Mouse (Mus musculus) hindbrain, embryonic 11.5 days (tissue): ENCODE results near the gene Zfp523. TPM values are rescaled to one million over a fixed set of nuclear protein-coding genes. Genes with fewer than 3 reads are reported as not detected.

Experiments used
- ATAC-seq: fragments of 200-750 bp; cut with Nextera tagmentation; 2 replicates; pipeline ENCODE4 v1.8.0; 2017; ENCODE audit warnings: mild to moderate bottlenecking, moderate TSS enrichment, moderate library complexity; ENCODE audit not compliant: low FRiP score
- DNase-seq: peaks from one replicate; pipeline ENCODE4 v3.0.0-alpha.2; 2015; ENCODE audit warnings: low spot score
- H3K27ac ChIP-seq: fragments of 300-500 bp; sonication (generic); 2 replicates; pipeline ENCODE4 v1.5.1; 2014; ENCODE audit warnings: mild to moderate bottlenecking, low read depth, low read length
- H3K27me3 ChIP-seq: fragments of 300-500 bp; sonication (generic); 2 replicates; pipeline ENCODE4 v1.6.1; 2014; ENCODE audit warnings: mild to moderate bottlenecking, low read length, moderate library complexity, mixed read lengths; ENCODE audit not compliant: control insufficient read depth, insufficient read depth
- H3K36me3 ChIP-seq: fragments of 300-500 bp; sonication (generic); 2 replicates; pipeline ENCODE4 v1.6.1; 2014; ENCODE audit warnings: mild to moderate bottlenecking, low read length, moderate library complexity, mixed read lengths; ENCODE audit not compliant: control insufficient read depth, insufficient read depth
- H3K4me1 ChIP-seq: fragments of 300-500 bp; sonication (generic); replicated peaks from 2 replicates; pipeline ENCODE4 v1.6.1; 2014; ENCODE audit warnings: low read length, mixed read lengths; ENCODE audit not compliant: control insufficient read depth, insufficient read depth
- H3K4me2 ChIP-seq: fragments of 300-500 bp; sonication (generic); replicated peaks from 2 replicates; pipeline ENCODE4 v1.6.1; 2014; ENCODE audit warnings: mild to moderate bottlenecking, low read depth, low read length
- H3K4me3 ChIP-seq: fragments of 300-500 bp; sonication (generic); 2 replicates; pipeline ENCODE4 v1.5.1; 2014; ENCODE audit warnings: low read depth, low read length
- H3K9ac ChIP-seq: fragments of 300-500 bp; sonication (generic); 2 replicates; pipeline ENCODE4 v1.6.1; 2014; ENCODE audit warnings: low read depth, low read length
- H3K9me3 ChIP-seq: fragments of 300-500 bp; sonication (generic); 2 replicates; pipeline ENCODE4 v1.6.1; 2016; ENCODE audit warnings: low read length; ENCODE audit not compliant: control insufficient read depth
- WGBS: fragments of 180-500 bp; shearing (Covaris S2); extraction: QIAGEN DNeasy Blood & Tissue Kit; methylation state at CpG from one replicate; pipeline ENCODE4 v1.1.7; 2014; 5-methylcytosine and 5-hydroxymethylcytosine counted together
- polyA plus RNA-seq: library from polyadenylated mRNA; unstranded; fragments of >200 nt; fragmentation: Nextera tagmentation; extraction: Ambion mirVana; gene quantifications from 2 replicates; pipeline ENCODE4 v1.2.1, GENCODE M21; 2014

Gene Zfp523
- polyA plus RNA-seq, 1 experiment from 2014 or later = 29.5 TPM

- no peak overlapping the region for H3K4me2 ChIP-seq
- H3K27me3 ChIP-seq = no peaks in the 10 kb centered on the region
- WGBS = 71% methylated on average over 8 of the region's 8 CpGs
- DNase-seq (no peak), ATAC-seq (no peak)
- peaks cover 17% of the 10 kb centered on the region for H3K4me1 ChIP-seq
- H3K36me3 ChIP-seq = no peaks in the 10 kb centered on the region
- H3K9ac ChIP-seq = no peak overlapping the region
- no peaks in the 10 kb centered on the region for H3K9me3 ChIP-seq
- H3K4me3 ChIP-seq = no peak overlapping the region
- H3K27ac ChIP-seq = no peak overlapping the region
These were observed 27.2 kb upstream of the Zfp523 start for GRCm38 (mm10) chr17:28149734-28150133.

- Histone ChIP-seq H3K36me3 (no peaks in the 10 kb centered on the region), H3K9ac (no peak overlapping the region), H3K4me1 (peaks cover 11% of the 10 kb centered on the region), H3K4me3 (no peak overlapping the region), H3K9me3 (no peaks in the 10 kb centered on the region), H3K27me3 (no peaks in the 10 kb centered on the region), H3K27ac (no peak overlapping the region), H3K4me2 (no peak overlapping the region)
- no peak for DNase-seq
- 75% methylated on average over 12 of the region's 12 CpGs for WGBS
- no peak for ATAC-seq
These were observed 26.5 kb upstream of the Zfp523 start for GRCm38 (mm10) chr17:28150456-28150855.

GRCm38 (mm10) chr17:28153095-28153494 lies 23.8 kb upstream of the Zfp523 start:
- no peaks in the 10 kb centered on the region for H3K27me3 ChIP-seq
- no peak for ATAC-seq
- no peaks in the 10 kb centered on the region for H3K9me3 ChIP-seq
- H3K4me2 ChIP-seq = no peak overlapping the region
- H3K4me3 ChIP-seq = no peak overlapping the region
- no peak overlapping the region for H3K27ac ChIP-seq
- no peaks in the 10 kb centered on the region for H3K36me3 ChIP-seq
- DNase-seq = no peak
- no peak overlapping the region for H3K9ac ChIP-seq
- H3K4me1 ChIP-seq = 0 out of 2 replicates have a peak, but pooled peaks cover 2% of the 10 kb centered on the region
- WGBS = 85% methylated on average over 6 of the region's 6 CpGs

- H3K9me3 ChIP-seq = no peaks in the 10 kb centered on the region
- H3K27me3 ChIP-seq = no peaks in the 10 kb centered on the region; the same call in 1 of the 2 replicates
- 86% methylated on average over 8 of the region's 8 CpGs for WGBS
- ATAC-seq (no peak), DNase-seq (no peak)
- H3K4me2 ChIP-seq = no peak overlapping the region
- no peak overlapping the region for H3K9ac ChIP-seq
- H3K36me3 ChIP-seq = no peaks in the 10 kb centered on the region
- H3K4me1 ChIP-seq = no peaks in the 10 kb centered on the region
- H3K4me3 ChIP-seq = no peak overlapping the region
- H3K27ac ChIP-seq = no peak overlapping the region
These were observed 22.0 kb upstream of the Zfp523 start for GRCm38 (mm10) chr17:28154970-28155369.

GRCm38 (mm10) chr17:28160361-28160760 lies 16.6 kb upstream of the Zfp523 start:
- Histone ChIP-seq H3K36me3 (no peaks in the 10 kb centered on the region), H3K9me3 (no peaks in the 10 kb centered on the region), H3K4me1 (no peaks in the 10 kb centered on the region), H3K27me3 (no peaks in the 10 kb centered on the region; the same call in 1 of the 2 replicates), H3K4me2 (no peak overlapping the region), H3K27ac (no peak overlapping the region), H3K4me3 (no peak overlapping the region), H3K9ac (no peak overlapping the region)
- DNase-seq = no peak
- WGBS = 24% methylated on average over 10 of the region's 10 CpGs
- ATAC-seq = no peak

GRCm38 (mm10) chr17:28161310-28161881 lies 15.5 kb upstream of the Zfp523 start:
- Histone ChIP-seq H3K4me1 (no peaks in the 10 kb centered on the region), H3K27ac (no peak overlapping the region), H3K9me3 (no peaks in the 10 kb centered on the region), H3K4me2 (no peak overlapping the region), H3K4me3 (no peak overlapping the region), H3K27me3 (no peaks in the 10 kb centered on the region; the same call in 1 of the 2 replicates), H3K9ac (no peak overlapping the region), H3K36me3 (no peaks in the 10 kb centered on the region)
- DNase-seq = no peak
- ATAC-seq = no peak
- WGBS = 19% methylated on average over 10 of the region's 11 CpGs

GRCm38 (mm10) chr17:28163666-28164065 lies 13.3 kb upstream of the Zfp523 start:
- 12% methylated on average over 6 of the region's 6 CpGs for WGBS
- ATAC-seq (no peak), DNase-seq (peak; percentile 88)
- Histone ChIP-seq H3K4me1 (no peaks in the 10 kb centered on the region), H3K27me3 (no peaks in the 10 kb centered on the region; the same call in 1 of the 2 replicates), H3K36me3 (0 out of 2 replicates have a peak, but pooled peaks cover 4% of the 10 kb centered on the region), H3K4me3 (no peak overlapping the region), H3K9me3 (no peaks in the 10 kb centered on the region), H3K4me2 (no peak overlapping the region), H3K9ac (no peak overlapping the region), H3K27ac (no peak overlapping the region)

- Histone ChIP-seq H3K9me3 (no peaks in the 10 kb centered on the region), H3K4me2 (no peak overlapping the region), H3K4me3 (no peak overlapping the region), H3K27me3 (no peaks in the 10 kb centered on the region), H3K36me3 (0 out of 2 replicates have a peak, but pooled peaks cover 10% of the 10 kb centered on the region), H3K9ac (no peak overlapping the region), H3K4me1 (0 out of 2 replicates have a peak, but pooled peaks cover 2% of the 10 kb centered on the region), H3K27ac (no peak overlapping the region)
- no peak for ATAC-seq
- no peak for DNase-seq
- 90% methylated on average over 6 of the region's 6 CpGs for WGBS
These were observed 6.2 kb upstream of the Zfp523 start for GRCm38 (mm10) chr17:28170460-28171305.
